8 mouse cellular contexts compared by ENCODE assay signal in the genomic region with DNA sequence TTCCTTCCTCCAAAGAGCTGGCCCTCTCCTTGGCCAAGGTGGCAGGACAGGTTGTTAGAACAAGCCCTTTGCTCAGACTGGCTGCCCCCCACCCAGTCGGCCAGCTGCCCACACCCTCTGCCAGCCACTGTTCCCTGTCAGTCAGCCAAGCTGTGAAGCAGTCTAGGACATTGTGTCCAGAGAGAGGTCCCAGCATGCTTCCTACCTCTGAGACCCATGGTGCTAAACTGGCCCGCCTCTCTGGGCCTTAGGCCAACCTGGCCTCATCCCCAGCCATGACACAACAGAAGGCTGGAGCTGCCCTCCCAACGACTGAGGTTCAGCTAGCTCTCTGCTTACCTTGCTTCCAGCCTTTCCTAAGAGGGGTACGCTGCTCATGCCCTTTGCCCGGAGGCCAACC. TPM values are rescaled to one million over a fixed set of nuclear protein-coding genes. Genes with fewer than 3 reads are reported as not detected.
DNase-seq lines count a peak whose midpoint lies in the region; ATAC-seq and TF ChIP-seq lines count a peak whose summit lies in the region.
"Had no signal": no experiment of that assay in that cellular context is flagged by ENCODE, and none has a peak within 500 bp of the region (broad histone marks: within the 10 kb centered on the region; RNA-seq: fewer than 3 reads in every experiment).

No protein-coding gene starts in this region.

- intact Hi-C loops in heart, postnatal 10 days (cut with DNase I): loop anchor here (1.0 kb wide), 1 partner anchor 18 kb away; no protein-coding TSS in a partner anchor

- DNase-seq in adrenal gland, adult (ENCODE audit: inconsistent age in 2 of 2, low spot score in 1 of 2): peak; percentile 92 to 95
- peak; percentile 94 to 97 for DNase-seq in heart, postnatal 10 days
- DNase-seq in left cerebral cortex, adult 18-20 months (ENCODE audit: low spot score in 2 of 2): peak; percentile 62 to 69
- no peak for DNase-seq in T-cell, adult 2 months (ENCODE audit: low spot score)

- no peak for TF ChIP-seq CTCF in C2C12 (IDR thresholded peaks at IDR 0.05; ENCODE audit: control insufficient read depth, insufficient read depth, insufficient read length)

- no peak overlapping the region for H3K4me2 ChIP-seq in midbrain, embryonic 15.5 days

- no peaks in the 10 kb centered on the region for H3K9me3 ChIP-seq in midbrain, embryonic 15.5 days

- H3K79me2 ChIP-seq in C2C12 (ENCODE audit: control insufficient read depth, insufficient read depth): no peaks in the 10 kb centered on the region

- H3K4me3 ChIP-seq in C2C12 (ENCODE audit: insufficient read depth, poor library complexity, severe bottlenecking): no peak overlapping the region
- H3K4me3 ChIP-seq in midbrain, embryonic 15.5 days: no peak overlapping the region

- peak; percentile 56; the same call in 1 of the 2 replicates for ATAC-seq in erythroid progenitor cell, adult 5-6 weeks (replicated peaks; ENCODE audit: low FRiP score, poor library complexity, severe bottlenecking)
- ATAC-seq in midbrain, embryonic 15.5 days (replicated peaks): peak; percentile 50; the same call in 1 of the 2 replicates

- H3K27ac ChIP-seq in midbrain, embryonic 15.5 days: no peak overlapping the region
- H3K27ac ChIP-seq: macrophage had no signal

- peaks cover 9% of the 10 kb centered on the region for H3K4me1 ChIP-seq in midbrain, embryonic 15.5 days

- no peaks in the 10 kb centered on the region for H3K79me3 ChIP-seq in C2C12 (ENCODE audit: low read depth)

- no peak overlapping the region for H3K9ac ChIP-seq in midbrain, embryonic 15.5 days

- no peak overlapping the region for H3ac ChIP-seq in C2C12 (ENCODE audit: control insufficient read depth, insufficient read length, low read depth)

- 65% methylated on average over 5 of the region's 5 CpGs for WGBS in midbrain, embryonic 15.5 days

- no peaks in the 10 kb centered on the region for H3K36me3 ChIP-seq in C2C12 (ENCODE audit: control insufficient read depth, insufficient read depth)
- H3K36me3 ChIP-seq in midbrain, embryonic 15.5 days (replicated peaks): no peaks in the 10 kb centered on the region

- H3K27me3 ChIP-seq in C2C12 (ENCODE audit: control insufficient read depth, insufficient read depth, insufficient read length): no peaks in the 10 kb centered on the region
- 0 out of 2 replicates have a peak, but pooled peaks cover 3% of the 10 kb centered on the region for H3K27me3 ChIP-seq in midbrain, embryonic 15.5 days (replicated peaks)

TF ChIP-seq in C2C12, 6 proteins besides CTCF, POLR2A, EP300 and RAD21:
- no peak for TF ChIP-seq MYOG (IDR thresholded peaks at IDR 0.05; ENCODE audit: control insufficient read depth, extremely low read depth, insufficient read length)
- peak; percentile 21 for TF ChIP-seq MAX (IDR thresholded peaks at IDR 0.05)

RNA-seq across cellular contexts. Expression of a gene that starts 19.0 kb away (rescaled TPM):
- 37.5 TPM for polyA plus RNA-seq in C2C12 (2012; fragmentation: generic; extraction: Trizol)
- total RNA-seq in erythroid progenitor cell, adult 5-6 weeks (2015; ENCODE audit: low replicate concordance): 9.7 and 10.5 TPM in 2 replicates
- total RNA-seq in erythroid progenitor cell, adult 5-6 weeks (2017; ENCODE audit: low replicate concordance): 8.7 and 9.4 TPM in 2 replicates
- total RNA-seq in heart, postnatal 10 days (2021): 10 to 100 TPM; 56.5 to 78.6 TPM
- total RNA-seq in left cerebral cortex, adult 18-20 months (2021): 10 to 100 TPM; 33.6 to 36.7 TPM
- 16.5 and 18.5 TPM in 2 replicates for polyA plus RNA-seq in midbrain, embryonic 15.5 days (2015; fragmentation: Nextera tagmentation; extraction: Ambion mirVana)

RNA-seq across cellular contexts. Expression of a gene that starts 32.1 kb away (rescaled TPM):
- 156 TPM for polyA plus RNA-seq in C2C12 (2012; fragmentation: generic; extraction: Trizol)
- total RNA-seq in erythroid progenitor cell, adult 5-6 weeks (2015; ENCODE audit: low replicate concordance): 49.0 and 58.3 TPM in 2 replicates
- total RNA-seq in erythroid progenitor cell, adult 5-6 weeks (2017; ENCODE audit: low replicate concordance): 18.6 and 46.0 TPM in 2 replicates
- 10 to 100 TPM; 51.7 to 56.0 TPM for total RNA-seq in heart, postnatal 10 days (2021)
- total RNA-seq in left cerebral cortex, adult 18-20 months (2021): 10 to 100 TPM; 32.5 to 35.0 TPM
- polyA plus RNA-seq in midbrain, embryonic 15.5 days (2015; fragmentation: Nextera tagmentation; extraction: Ambion mirVana): 124 and 134 TPM in 2 replicates

RNA-seq across cellular contexts. Expression of a gene that starts 32.5 kb away (rescaled TPM):
- 368 TPM for polyA plus RNA-seq in C2C12 (2012; fragmentation: generic; extraction: Trizol)
- total RNA-seq in erythroid progenitor cell, adult 5-6 weeks (2015; ENCODE audit: low replicate concordance): 44.4 and 51.5 TPM in 2 replicates
- 72.2 and 113 TPM in 2 replicates for total RNA-seq in erythroid progenitor cell, adult 5-6 weeks (2017; ENCODE audit: low replicate concordance)
- 1,000 to 10,000 TPM; 1,895 to 1,910 TPM for total RNA-seq in heart, postnatal 10 days (2021)
- 100 to 1,000 TPM; 414 to 429 TPM for total RNA-seq in left cerebral cortex, adult 18-20 months (2021)
- polyA plus RNA-seq in midbrain, embryonic 15.5 days (2015; fragmentation: Nextera tagmentation; extraction: Ambion mirVana): 265 and 271 TPM in 2 replicates

RNA-seq across cellular contexts. Expression of a gene that starts 37.4 kb away (rescaled TPM):
- 32.6 TPM for polyA plus RNA-seq in C2C12 (2012; fragmentation: generic; extraction: Trizol)
- total RNA-seq in erythroid progenitor cell, adult 5-6 weeks (2015; ENCODE audit: low replicate concordance): 1.7 and 3.2 TPM in 2 replicates
- total RNA-seq in erythroid progenitor cell, adult 5-6 weeks (2017; ENCODE audit: low replicate concordance): 1.4 and 2.1 TPM in 2 replicates
- total RNA-seq in heart, postnatal 10 days (2021): 10 to 100 TPM; 51.7 to 74.0 TPM
- 100 to 1,000 TPM; 226 to 245 TPM for total RNA-seq in left cerebral cortex, adult 18-20 months (2021)
- polyA plus RNA-seq in midbrain, embryonic 15.5 days (2015; fragmentation: Nextera tagmentation; extraction: Ambion mirVana): 24.0 and 25.2 TPM in 2 replicates
